Mouse (Mus musculus): ENCODE results near the gene Homer1. TPM values are rescaled to one million over a fixed set of nuclear protein-coding genes. Genes with fewer than 3 reads are reported as not detected.

Homer1 gene
- polyA plus RNA-seq, 1 experiment, result 13.8 TPM

GRCm38 (mm10) chr13:93367555-93367954 is 68.1 kb downstream of the Homer1 start:
- no peaks in the 10 kb centered on the region for H3K4me1 ChIP-seq (ENCODE audit: control insufficient read depth, insufficient read depth, insufficient read length, low read length)
- no peak overlapping the region for H3K27ac ChIP-seq (replicated peaks; ENCODE audit: low read depth, low read length)
- no peak overlapping the region for H3K4me3 ChIP-seq (ENCODE audit: insufficient read depth, low read depth, low read length)

DNA sequence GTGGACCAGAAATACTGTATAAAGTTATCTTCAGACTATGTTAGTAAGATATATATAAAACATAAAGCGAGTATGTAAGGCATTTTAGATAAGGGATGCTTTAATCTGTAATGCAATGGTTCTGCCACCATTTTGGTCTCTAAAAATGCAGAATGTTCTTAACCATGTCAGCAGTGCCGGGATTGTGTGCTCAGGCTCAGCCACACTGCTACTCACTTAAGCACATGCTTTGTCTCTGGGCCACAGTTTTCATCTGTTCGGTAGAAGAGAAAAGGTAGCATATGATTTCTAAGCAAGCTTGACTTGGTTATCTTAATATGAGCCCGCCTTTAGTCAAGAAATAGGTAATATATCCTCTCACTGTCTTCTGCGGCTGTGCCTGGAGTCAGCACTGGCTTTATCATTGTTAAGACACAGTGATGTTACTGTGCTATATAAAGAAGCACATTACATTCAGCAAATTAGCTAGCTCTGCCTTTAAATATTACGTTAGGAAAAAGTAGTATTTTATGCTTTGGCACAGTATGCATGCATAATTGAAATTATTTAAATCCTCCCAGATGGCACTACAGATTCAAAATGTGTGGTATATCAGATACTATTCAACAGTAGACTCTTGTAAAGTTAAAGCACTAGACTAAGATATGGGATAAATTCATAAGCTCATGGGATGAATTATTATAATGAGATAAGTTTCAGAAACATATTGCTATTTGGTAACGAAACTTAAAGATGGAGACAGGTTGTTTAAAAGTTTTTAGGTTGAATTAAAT is 69.6 kb downstream of the Homer1 start:
- H3K4me1 ChIP-seq (ENCODE audit: control insufficient read depth, insufficient read depth, insufficient read length, low read length), result no peaks in the 10 kb centered on the region
- H3K27ac ChIP-seq (replicated peaks; ENCODE audit: low read depth, low read length), result no peak overlapping the region
- H3K4me3 ChIP-seq (ENCODE audit: insufficient read depth, low read depth, low read length), result no peak overlapping the region

DNA sequence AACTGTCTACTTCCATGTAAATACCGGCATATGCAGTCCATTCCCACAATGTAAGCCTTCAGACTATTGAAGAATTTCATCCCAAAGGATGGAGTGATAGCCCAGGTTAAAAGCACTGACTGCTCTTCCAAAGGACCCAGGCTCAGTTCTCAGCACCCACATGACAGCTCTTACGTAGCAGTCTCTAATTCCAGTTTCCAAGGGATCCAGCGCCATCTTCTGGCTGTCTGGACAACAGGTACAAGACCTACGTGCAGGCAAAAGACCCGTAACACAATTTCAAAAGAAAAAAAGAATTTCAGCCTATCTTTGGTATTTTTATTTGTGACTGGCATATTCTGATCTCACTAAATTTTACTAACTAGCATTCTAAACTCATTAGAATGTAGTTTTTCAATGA is 75.0 kb downstream of the Homer1 start:
- H3K4me1 ChIP-seq (ENCODE audit: control insufficient read depth, insufficient read depth, insufficient read length, low read length), result no peaks in the 10 kb centered on the region
- no peak overlapping the region for H3K27ac ChIP-seq (replicated peaks; ENCODE audit: low read depth, low read length)
- H3K4me3 ChIP-seq (ENCODE audit: insufficient read depth, low read depth, low read length), result no peak overlapping the region

- Histone ChIP-seq H3K4me1 (ENCODE audit: control insufficient read depth, insufficient read depth, insufficient read length, low read length) (no peaks in the 10 kb centered on the region), H3K27ac (replicated peaks; ENCODE audit: low read depth, low read length) (no peak overlapping the region), H3K4me3 (ENCODE audit: insufficient read depth, low read depth, low read length) (no peak overlapping the region)
Observed at GRCm38 (mm10) chr13:93378493-93378892, 79.1 kb downstream of the Homer1 start.

GRCm38 (mm10) chr13:93380399-93381063 is 81.1 kb downstream of the Homer1 start:
- no peak overlapping the region for H3K4me3 ChIP-seq (ENCODE audit: insufficient read depth, low read depth, low read length)
- no peaks in the 10 kb centered on the region for H3K4me1 ChIP-seq (ENCODE audit: control insufficient read depth, insufficient read depth, insufficient read length, low read length)
- H3K27ac ChIP-seq (replicated peaks; ENCODE audit: low read depth, low read length), result no peak overlapping the region

- H3K27ac ChIP-seq (replicated peaks; ENCODE audit: low read depth, low read length), result no peak overlapping the region
- no peaks in the 10 kb centered on the region for H3K4me1 ChIP-seq (ENCODE audit: control insufficient read depth, insufficient read depth, insufficient read length, low read length)
Observed at GRCm38 (mm10) chr13:93381301-93381700, 81.9 kb downstream of the Homer1 start.

GRCm38 (mm10) chr13:93383092-93383491 is 83.7 kb downstream of the Homer1 start:
- no peak overlapping the region for H3K27ac ChIP-seq (replicated peaks; ENCODE audit: low read depth, low read length)
- no peak overlapping the region for H3K4me3 ChIP-seq (ENCODE audit: insufficient read depth, low read depth, low read length)
- no peaks in the 10 kb centered on the region for H3K4me1 ChIP-seq (ENCODE audit: control insufficient read depth, insufficient read depth, insufficient read length, low read length)

More at GRCm38 (mm10) chr13:93381301-93381700, 81.9 kb downstream of the Homer1 start:
- H3K4me3 ChIP-seq (ENCODE audit: insufficient read depth, low read depth, low read length), result no peak overlapping the region

DNA sequence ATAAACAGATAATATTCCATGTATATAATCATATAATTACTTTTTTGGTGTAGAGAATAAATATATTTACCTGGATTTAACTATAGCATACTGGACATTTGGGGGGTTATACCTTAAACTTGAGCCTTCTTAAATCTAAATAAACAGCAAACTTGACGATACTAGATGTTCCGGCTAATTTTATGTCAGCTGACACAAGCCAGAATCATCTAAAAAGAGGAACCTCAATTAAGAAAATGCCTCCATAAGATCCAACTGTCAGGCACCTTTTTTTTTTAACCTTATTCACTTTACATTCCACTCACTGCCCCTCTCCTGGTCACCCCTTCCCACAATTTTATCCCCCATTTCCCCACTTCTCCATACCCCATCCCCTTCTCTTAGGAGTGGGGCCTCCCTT is 84.2 kb downstream of the Homer1 start:
- Histone ChIP-seq H3K4me1 (ENCODE audit: control insufficient read depth, insufficient read depth, insufficient read length, low read length) (no peaks in the 10 kb centered on the region), H3K4me3 (ENCODE audit: insufficient read depth, low read depth, low read length) (no peak overlapping the region), H3K27ac (replicated peaks; ENCODE audit: low read depth, low read length) (no peak overlapping the region)

- Histone ChIP-seq H3K4me3 (ENCODE audit: insufficient read depth, low read depth, low read length) (no peak overlapping the region), H3K27ac (replicated peaks; ENCODE audit: low read depth, low read length) (no peak overlapping the region), H3K4me1 (ENCODE audit: control insufficient read depth, insufficient read depth, insufficient read length, low read length) (no peaks in the 10 kb centered on the region)
Observed at GRCm38 (mm10) chr13:93384481-93384880, 85.0 kb downstream of the Homer1 start.

DNA sequence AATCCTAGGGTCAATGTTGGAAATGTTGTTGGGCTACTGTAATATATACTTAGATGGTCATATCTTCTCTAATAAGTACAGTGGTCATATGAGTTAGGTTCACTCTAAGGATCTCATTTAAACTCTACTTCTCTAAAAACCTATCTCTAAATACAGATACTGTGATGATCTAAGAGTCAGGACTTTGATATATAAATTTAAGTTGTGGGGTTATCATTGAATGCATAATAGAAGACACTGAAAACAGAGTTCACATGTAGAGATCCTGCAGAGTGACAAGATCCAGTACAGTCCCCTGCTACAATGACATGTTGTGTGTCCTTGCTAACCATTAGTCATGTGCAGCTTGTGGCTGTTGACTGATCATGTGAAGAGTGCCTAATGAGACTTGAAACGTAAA is 85.7 kb downstream of the Homer1 start:
- Histone ChIP-seq H3K4me3 (ENCODE audit: insufficient read depth, low read depth, low read length) (no peak overlapping the region), H3K27ac (replicated peaks; ENCODE audit: low read depth, low read length) (no peak overlapping the region), H3K4me1 (ENCODE audit: control insufficient read depth, insufficient read depth, insufficient read length, low read length) (no peaks in the 10 kb centered on the region)

- H3K4me1 ChIP-seq (ENCODE audit: control insufficient read depth, insufficient read depth, insufficient read length, low read length), result no peaks in the 10 kb centered on the region
- no peak overlapping the region for H3K4me3 ChIP-seq (ENCODE audit: insufficient read depth, low read depth, low read length)
- no peak overlapping the region for H3K27ac ChIP-seq (replicated peaks; ENCODE audit: low read depth, low read length)
Observed at GRCm38 (mm10) chr13:93387440-93387839, 88.0 kb downstream of the Homer1 start.

GRCm38 (mm10) chr13:93388594-93389241 is 89.3 kb downstream of the Homer1 start:
- H3K4me1 ChIP-seq (ENCODE audit: control insufficient read depth, insufficient read depth, insufficient read length, low read length), result no peaks in the 10 kb centered on the region
- no peak overlapping the region for H3K4me3 ChIP-seq (ENCODE audit: insufficient read depth, low read depth, low read length)
- no peak overlapping the region for H3K27ac ChIP-seq (replicated peaks; ENCODE audit: low read depth, low read length)

- Histone ChIP-seq H3K4me3 (ENCODE audit: insufficient read depth, low read depth, low read length) (no peak overlapping the region), H3K27ac (replicated peaks; ENCODE audit: low read depth, low read length) (no peak overlapping the region), H3K4me1 (ENCODE audit: control insufficient read depth, insufficient read depth, insufficient read length, low read length) (no peaks in the 10 kb centered on the region)
Observed at GRCm38 (mm10) chr13:93389242-93389625, 89.8 kb downstream of the Homer1 start.

- Histone ChIP-seq H3K27ac (replicated peaks; ENCODE audit: low read depth, low read length) (no peak overlapping the region), H3K4me1 (ENCODE audit: control insufficient read depth, insufficient read depth, insufficient read length, low read length) (no peaks in the 10 kb centered on the region), H3K4me3 (ENCODE audit: insufficient read depth, low read depth, low read length) (no peak overlapping the region)
Observed at GRCm38 (mm10) chr13:93399710-93400216, 100.3 kb downstream of the Homer1 start.

DNA sequence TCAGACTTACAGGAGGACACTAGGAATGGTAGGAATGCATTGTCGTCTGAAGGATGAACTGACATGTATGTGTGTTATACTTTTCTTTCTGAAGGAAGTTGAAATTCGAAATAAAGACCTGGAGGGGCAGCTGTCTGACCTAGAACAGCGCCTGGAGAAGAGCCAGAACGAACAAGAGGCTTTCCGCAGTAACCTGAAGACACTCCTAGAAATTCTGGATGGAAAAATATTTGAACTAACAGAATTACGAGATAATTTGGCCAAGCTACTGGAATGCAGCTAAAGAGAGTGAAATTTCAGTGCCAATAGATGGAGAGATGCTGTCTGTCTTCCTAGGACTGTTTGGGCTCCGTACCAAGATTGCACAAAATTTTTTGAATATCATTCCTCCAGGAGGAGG is 102.5 kb downstream of the Homer1 start:
- H3K4me1 ChIP-seq (ENCODE audit: control insufficient read depth, insufficient read depth, insufficient read length, low read length), result no peaks in the 10 kb centered on the region
- no peak overlapping the region for H3K27ac ChIP-seq (replicated peaks; ENCODE audit: low read depth, low read length)

More for the DNA sequence above, 102.5 kb downstream of the Homer1 start:
- H3K4me3 ChIP-seq (ENCODE audit: insufficient read depth, low read depth, low read length), result no peak overlapping the region

All from brown adipose tissue, adult 24 weeks (tissue).